Mouse (Mus musculus) liver, embryonic 13.5 days (tissue): ENCODE results near the gene Il20. TPM values are rescaled to one million over a fixed set of nuclear protein-coding genes. Genes with fewer than 3 reads are reported as not detected.

Experiments
- ATAC-seq: fragments of 200-750 bp; cut with Nextera tagmentation; 2 replicates; pipeline ENCODE4 v1.8.0; 2017; ENCODE audit warnings: low read depth, mild to moderate bottlenecking, moderate number of reproducible peaks, moderate library complexity
- DNase-seq: peaks from one replicate; pipeline ENCODE4 v3.0.0; 2022
- H3K27ac ChIP-seq: fragments of 300-500 bp; sonication (generic); 2 replicates; pipeline ENCODE4 v1.5.1; 2015; ENCODE audit warnings: moderate library complexity, mild to moderate bottlenecking, inconsistent platforms
- H3K27me3 ChIP-seq: fragments of 300-500 bp; sonication (generic); 2 replicates; pipeline ENCODE4 v1.6.1; 2015; ENCODE audit warnings: mild to moderate bottlenecking, inconsistent platforms
- H3K36me3 ChIP-seq: fragments of 300-500 bp; sonication (generic); 2 replicates; pipeline ENCODE4 v1.6.1; 2015; ENCODE audit warnings: mild to moderate bottlenecking, inconsistent platforms
- H3K4me1 ChIP-seq: fragments of 300-500 bp; sonication (generic); replicated peaks from 2 replicates; pipeline ENCODE4 v1.6.1; 2015; ENCODE audit warnings: inconsistent platforms
- H3K4me2 ChIP-seq: fragments of 300-500 bp; sonication (generic); 2 replicates; pipeline ENCODE4 v1.6.1; 2015; ENCODE audit warnings: inconsistent platforms, mild to moderate bottlenecking, moderate library complexity
- H3K4me3 ChIP-seq: fragments of 300-500 bp; sonication (generic); replicated peaks from 2 replicates; pipeline ENCODE4 v1.5.1; 2015; ENCODE audit warnings: mild to moderate bottlenecking, inconsistent platforms
- H3K9ac ChIP-seq: fragments of 300-500 bp; sonication (generic); 2 replicates; pipeline ENCODE4 v1.6.1; 2015; ENCODE audit warnings: mild to moderate bottlenecking, inconsistent platforms
- H3K9me3 ChIP-seq: fragments of 300-500 bp; sonication (generic); replicated peaks from 2 replicates; pipeline ENCODE4 v1.6.1; 2016; ENCODE audit warnings: inconsistent platforms
- WGBS: fragments of 180-500 bp; shearing (Covaris S2); methylation state at CpG from one replicate; pipeline ENCODE4 v1.1.7; 2015; ENCODE audit not compliant: insufficient replicate concordance; 5-methylcytosine and 5-hydroxymethylcytosine counted together
- polyA plus RNA-seq: library from polyadenylated mRNA; unstranded; fragments of >200 nt; fragmentation: Nextera tagmentation; extraction: Ambion mirVana; gene quantifications from 2 replicates; pipeline ENCODE4 v1.2.1, GENCODE M21; 2015

Gene Il20
- polyA plus RNA-seq, 1 experiment from 2014 or later, result not detected

- Histone ChIP-seq H3K27me3 (no peaks in the 10 kb centered on the region), H3K9me3 (no peaks in the 10 kb centered on the region), H3K4me3 (no peak overlapping the region), H3K36me3 (no peaks in the 10 kb centered on the region), H3K4me1 (no peaks in the 10 kb centered on the region), H3K27ac (no peak overlapping the region), H3K4me2 (no peak overlapping the region), H3K9ac (no peak overlapping the region)
- ATAC-seq (no peak), DNase-seq (no peak)
- 59% methylated on average over 5 of the region's 5 CpGs for WGBS
These were observed 46.5 kb downstream of the Il20 start for GRCm38 (mm10) chr1:130864741-130865140.

GRCm38 (mm10) chr1:130864238-130864637, 47.0 kb downstream of the Il20 start:
- 49% methylated on average over 4 of the region's 4 CpGs for WGBS
- Histone ChIP-seq H3K27me3 (no peaks in the 10 kb centered on the region), H3K4me2 (no peak overlapping the region), H3K9ac (no peak overlapping the region), H3K4me1 (no peaks in the 10 kb centered on the region), H3K36me3 (no peaks in the 10 kb centered on the region), H3K9me3 (no peaks in the 10 kb centered on the region), H3K4me3 (no peak overlapping the region), H3K27ac (no peak overlapping the region)
- ATAC-seq (no peak), DNase-seq (no peak)

- Histone ChIP-seq H3K27ac (no peak overlapping the region; the same call in 1 of the 2 replicates), H3K27me3 (no peaks in the 10 kb centered on the region), H3K4me3 (no peak overlapping the region), H3K36me3 (no peaks in the 10 kb centered on the region), H3K4me2 (no peak overlapping the region), H3K9me3 (no peaks in the 10 kb centered on the region), H3K9ac (no peak overlapping the region), H3K4me1 (no peaks in the 10 kb centered on the region)
- no peak for ATAC-seq
- no peak for DNase-seq
- 65% methylated on average over 4 of the region's 4 CpGs for WGBS
These were observed 53.8 kb downstream of the Il20 start for GRCm38 (mm10) chr1:130857456-130857855.

Other genes with a start within 250 kb of the Il20 start
- gene C4bp, start 249.8 kb downstream of the Il20 start, polyA plus RNA-seq, result 0.88 and 0.94 TPM in 2 replicates
- not detected in 2 replicates for gene Gm29427, start 195.7 kb downstream of the Il20 start, polyA plus RNA-seq
- 40.8 and 47.6 TPM in 2 replicates for gene Yod1, start 194.1 kb downstream of the Il20 start, polyA plus RNA-seq
- 4.5 and 5.4 TPM in 2 replicates for gene Pfkfb2, start 182.2 kb downstream of the Il20 start, polyA plus RNA-seq
- gene AA986860, start 179.5 kb downstream of the Il20 start, polyA plus RNA-seq, result 6.2 and 8.3 TPM in 2 replicates
- not detected in 2 replicates for gene Fcamr, start 110.5 kb downstream of the Il20 start, polyA plus RNA-seq
- gene Pigr, start 84.8 kb downstream of the Il20 start, polyA plus RNA-seq, result 0.13 and 0.21 TPM in 2 replicates
- not detected in 2 replicates for gene Fcmr, start 45.8 kb downstream of the Il20 start, polyA plus RNA-seq
- gene Il24, start 24.0 kb downstream of the Il20 start, polyA plus RNA-seq, result not detected in 2 replicates
- not detected in 2 replicates for gene Il19, start 28.7 kb upstream of the Il20 start, polyA plus RNA-seq
- gene Il10, start 108.4 kb upstream of the Il20 start, polyA plus RNA-seq, result not detected in 2 replicates
- 12.0 and 12.3 TPM in 2 replicates for gene Mapkapk2, start 186.4 kb upstream of the Il20 start, polyA plus RNA-seq
- 16.9 and 19.8 TPM in 2 replicates for gene Dyrk3, start 226.9 kb upstream of the Il20 start, polyA plus RNA-seq
- gene Eif2d, start 241.7 kb upstream of the Il20 start, polyA plus RNA-seq, result 32.3 and 34.4 TPM in 2 replicates